Mouse (Mus musculus) CH12.LX (cell line): ENCODE data around the gene Kcnd1.

ENCODE experiments used
- CTCF ChIP-seq, 2 experiments: IDR thresholded peaks in 1 of 2; conservative IDR thresholded peaks in 1 of 2; 2 replicates each; pipeline ENCODE4 v1.5.1; 2011 to 2012; ENCODE audit warnings: low read depth in 2 of 2, low read length in 2 of 2, improper control_type of control experiment in 1 of 2, inconsistent platforms in 1 of 2, mild to moderate bottlenecking in 1 of 2, moderate library complexity in 1 of 2
- EP300 ChIP-seq: IDR thresholded peaks from 2 replicates; pipeline ENCODE4 v1.6.1; 2011; ENCODE audit warnings: low read length, improper control_type of control experiment
- MAFK ChIP-seq: IDR thresholded peaks from 2 replicates; pipeline ENCODE4 v1.6.1; 2011; ENCODE audit warnings: low read length, improper control_type of control experiment; ENCODE audit not compliant: insufficient replicate concordance
- MYC ChIP-seq: IDR thresholded peaks from 2 replicates; pipeline ENCODE4 v1.6.1; 2011; ENCODE audit warnings: low read depth, mild to moderate bottlenecking, improper control_type of control experiment, low read length
- POLR2A ChIP-seq: IDR thresholded peaks from 2 replicates; pipeline ENCODE4 v1.6.1; 2011; ENCODE audit warnings: low read depth, mild to moderate bottlenecking, improper control_type of control experiment, low read length
- POLR2AphosphoS2 ChIP-seq: IDR thresholded peaks from 2 replicates; pipeline ENCODE4 v1.6.1; 2011; ENCODE audit warnings: low read depth, low read length, improper control_type of control experiment
- SIN3A ChIP-seq: IDR thresholded peaks from 2 replicates; pipeline ENCODE4 v1.6.1; 2012; ENCODE audit warnings: low read length, improper control_type of control experiment, inconsistent platforms
- USF2 ChIP-seq: conservative IDR thresholded peaks from 2 replicates; pipeline ENCODE4 v1.6.1; 2011; ENCODE audit warnings: low read depth, low read length, improper control_type of control experiment
- ZNF384 ChIP-seq: IDR thresholded peaks from 2 replicates; pipeline ENCODE4 v1.6.1; 2012; ENCODE audit warnings: low read depth, low read length, improper control_type of control experiment, inconsistent platforms

- TF ChIP-seq POLR2A (no peak), MAFK (no peak), POLR2AphosphoS2 (no peak; the same call in 1 of the 2 replicates), CTCF (conservative IDR thresholded peaks at IDR 0.05 in 1 of 2, IDR thresholded peaks at IDR 0.05 in 1 of 2; ENCODE audit: low read depth in 2 of 2, low read length in 2 of 2) (no peak), ZNF384 (no peak), MYC (no peak), SIN3A (no peak), USF2 (no peak), EP300 (no peak)
These were observed 56.4 kb downstream of the Kcnd1 start for GRCm38 (mm10) chrX:7878495-7878894.
